ENCODE assay signal across 8 mouse cellular contexts in genomic region chr13:21779767-21780731, GRCm38 (mm10). TPM values are rescaled to one million over a fixed set of nuclear protein-coding genes. Genes with fewer than 3 reads are reported as not detected.
DNase-seq lines count a peak whose midpoint lies in the region; ATAC-seq and TF ChIP-seq lines count a peak whose summit lies in the region.

Gene Hist1h1b, minus strand, starts transcription at chr13:21780625.

- WGBS in heart, embryonic 11.5 days (ENCODE audit: insufficient replicate concordance) = under 1% methylated on average over 44 of the region's 44 CpGs
- WGBS in lung, adult 2 months = 1% methylated on average over 44 of the region's 44 CpGs
- under 1% methylated on average over 44 of the region's 44 CpGs for WGBS in neural tube, embryonic 14.5 days

- H3K4me3 ChIP-seq in embryonic fibroblast, embryonic 13.5 days (ENCODE audit: insufficient read depth, low read length) = peak within 1 kb of the TSS; percentile 62
- peak within 1 kb of the TSS; percentile 67 for H3K4me3 ChIP-seq in heart, embryonic 11.5 days (ENCODE audit: low read depth, low read length)
- H3K4me3 ChIP-seq in lung, adult 2 months (replicated peaks; ENCODE audit: extremely low read depth, low read depth, low read length) = peak within 1 kb of the TSS; percentile 81
- peak within 1 kb of the TSS; percentile 37 for H3K4me3 ChIP-seq in neural tube, embryonic 14.5 days (ENCODE audit: low read depth, low read length)

- ATAC-seq in CD4-positive, CD25-positive, alpha-beta regulatory T cell, adult 4 months = peak; percentile 6
- ATAC-seq in heart, embryonic 11.5 days (replicated peaks; ENCODE audit: insufficient number of reproducible peaks, low FRiP score, low TSS enrichment) = peak; percentile 52
- no peak for ATAC-seq in neural tube, embryonic 14.5 days (ENCODE audit: low read depth)

- H3K9ac ChIP-seq in heart, embryonic 11.5 days (ENCODE audit: low read depth, low read length) = peak within 1 kb of the TSS; percentile 93
- peak within 1 kb of the TSS; percentile 39 for H3K9ac ChIP-seq in neural tube, embryonic 14.5 days (replicated peaks; ENCODE audit: low read depth, low read length)

- peak within 1 kb of the TSS; percentile 97 for H3K4me2 ChIP-seq in heart, embryonic 11.5 days
- peak within 1 kb of the TSS; percentile 70 for H3K4me2 ChIP-seq in neural tube, embryonic 14.5 days (ENCODE audit: low read depth, low read length)

- H3K36me3 ChIP-seq in heart, embryonic 11.5 days (ENCODE audit: control insufficient read depth, insufficient read depth, low read length) = no peaks in the 10 kb centered on the region
- no peaks in the 10 kb centered on the region for H3K36me3 ChIP-seq in neural tube, embryonic 14.5 days (ENCODE audit: control insufficient read depth, insufficient read depth, low read length)

- no peaks in the 10 kb centered on the region for H3K27me3 ChIP-seq in heart, embryonic 11.5 days (ENCODE audit: control insufficient read depth, insufficient read depth, low read length)
- H3K27me3 ChIP-seq in neural tube, embryonic 14.5 days (ENCODE audit: control insufficient read depth, insufficient read depth, low read length) = no peaks in the 10 kb centered on the region

- peak; percentile 89 for DNase-seq in brain, adult 2 months (ENCODE audit: low read depth, low spot score)
- peak; percentile 39 to 65 for DNase-seq in kidney, postnatal 25 days
- peak; percentile 47 for DNase-seq in lung, adult 2 months
- peak; percentile 77 for DNase-seq in testis, postnatal 10 days (ENCODE audit: low spot score)

- H3K27ac ChIP-seq in embryonic fibroblast, embryonic 13.5 days (ENCODE audit: insufficient read depth, low read length) = peak within 1 kb of the TSS; percentile 63
- H3K27ac ChIP-seq in heart, embryonic 11.5 days (ENCODE audit: low read depth, low read length) = peak within 1 kb of the TSS; percentile 96
- peak within 1 kb of the TSS; percentile 10; the same call in 1 of the 2 replicates for H3K27ac ChIP-seq in neural tube, embryonic 14.5 days (ENCODE audit: low read depth, low read length)

- peak; percentile 94 for TF ChIP-seq POLR2A in embryonic fibroblast, embryonic 13.5 days (IDR thresholded peaks at IDR 0.05; ENCODE audit: low read depth, low read length)
- no peak for TF ChIP-seq POLR2A in lung, adult 2 months (IDR thresholded peaks at IDR 0.05; ENCODE audit: borderline replicate concordance, extremely low read depth, low read depth, low read length)

- TF ChIP-seq CTCF in embryonic fibroblast, embryonic 13.5 days (IDR thresholded peaks at IDR 0.05; ENCODE audit: borderline replicate concordance, insufficient read depth, low read length) = no peak
- TF ChIP-seq CTCF in lung, adult 2 months (IDR thresholded peaks at IDR 0.05; ENCODE audit: insufficient read depth, low read length) = no peak

- H3K4me1 ChIP-seq in embryonic fibroblast, embryonic 13.5 days (ENCODE audit: control insufficient read depth, insufficient read depth, low read length) = no peaks in the 10 kb centered on the region
- peaks cover 13% of the 10 kb centered on the region; the same call in 1 of the 2 replicates for H3K4me1 ChIP-seq in heart, embryonic 11.5 days (ENCODE audit: control insufficient read depth, insufficient read depth, low read length)
- peaks cover 10% of the 10 kb centered on the region for H3K4me1 ChIP-seq in lung, adult 2 months (ENCODE audit: control insufficient read depth, insufficient read depth, low read length)
- H3K4me1 ChIP-seq in neural tube, embryonic 14.5 days (ENCODE audit: control insufficient read depth, insufficient read depth, low read length) = peaks cover 19% of the 10 kb centered on the region

- H3K9me3 ChIP-seq in heart, embryonic 11.5 days (replicated peaks; ENCODE audit: control insufficient read depth, low read length) = no peaks in the 10 kb centered on the region
- H3K9me3 ChIP-seq in neural tube, embryonic 14.5 days (ENCODE audit: control insufficient read depth, low read length) = no peaks in the 10 kb centered on the region

RNA-seq across cellular contexts. Expression of gene Hist1h1b, which starts in this region (rescaled TPM):
- polyA plus RNA-seq in CD4-positive, CD25-positive, alpha-beta regulatory T cell, adult 4 months (2017; shearing (Covaris generic)) = 1 to 10 TPM; 3.6 to 5.1 TPM
- polyA plus RNA-seq in embryonic fibroblast, embryonic 13.5 days (2011; ENCODE audit: insufficient read length, low read depth, missing spikeins) = 2.3 and 7.8 TPM in 2 replicates
- polyA plus RNA-seq in heart, embryonic 11.5 days (2014; fragmentation: Nextera tagmentation; extraction: Ambion mirVana) = 5.9 and 10.8 TPM in 2 replicates
- polyA plus RNA-seq in lung, adult 2 months (2012; rRNA removed) = 0.41 and 0.57 TPM in 2 replicates
- polyA plus RNA-seq in neural tube, embryonic 14.5 days (2014; fragmentation: Nextera tagmentation; extraction: Ambion mirVana) = 0.68 and 1.3 TPM in 2 replicates

Comparison
In these comparisons a context has a peak if more than half of its experiments do, and no peak if none do; other contexts are left out.
1. Peak in DNase-seq and H3K4me3 ChIP-seq in lung, adult 2 months; RNA of the gene not detected or under 1 TPM.
2. H3K27ac ChIP-seq: peak in every context shown above with its lines; median percentile 96 in heart, embryonic 11.5 days; 63 in embryonic fibroblast, embryonic 13.5 days; 10 in neural tube, embryonic 14.5 days.